Mouse (Mus musculus): ENCODE data around the gene AI661453. TPM values are rescaled to one million over a fixed set of nuclear protein-coding genes. Genes with fewer than 3 reads are reported as not detected.
"Not testable (repeated sequence)": the region's sequence is repeated elsewhere in the genome, so short reads cannot be mapped to it uniquely, and the experiment has no call there.

Gene AI661453
- 0.16 and 0.24 TPM in 2 replicates for polyA plus RNA-seq (2015; fragmentation: Nextera tagmentation; extraction: Ambion mirVana)

DNA sequence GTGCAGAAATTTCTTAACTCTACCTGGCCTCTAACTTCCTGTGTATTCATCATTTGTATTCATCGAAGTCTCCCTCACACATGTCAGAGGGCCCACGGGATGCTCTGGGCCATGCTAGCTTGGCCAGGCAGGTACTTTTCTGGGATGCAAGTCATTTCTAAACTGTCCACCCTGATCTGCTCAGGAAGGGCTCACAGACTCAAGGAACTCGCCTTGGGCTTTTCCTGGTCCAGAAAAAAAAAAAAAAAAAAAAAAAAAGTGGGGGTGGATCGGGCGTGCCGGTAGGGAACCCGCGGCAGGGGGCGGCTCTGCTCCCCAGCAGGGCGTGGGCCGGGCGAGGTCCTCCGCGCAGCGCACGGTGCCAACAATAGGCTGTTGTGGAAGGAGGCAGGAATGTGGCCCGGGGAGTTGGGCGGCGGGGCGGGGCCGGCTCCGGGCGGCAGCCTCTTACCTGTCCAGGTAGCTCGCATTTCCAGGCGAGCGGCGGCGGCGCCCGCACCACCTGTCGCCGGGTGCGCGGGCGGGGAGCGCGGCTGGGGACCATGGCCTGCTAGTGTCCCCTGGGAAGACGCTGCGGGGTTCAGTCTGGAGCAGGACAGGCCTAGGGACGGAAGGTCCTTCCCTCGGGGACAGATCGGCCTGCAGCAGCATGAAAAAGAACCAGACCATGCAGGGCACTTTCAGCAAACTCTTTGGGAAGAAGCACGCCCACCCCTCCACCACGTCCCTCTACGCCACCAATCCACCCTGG lies at the start of gene AI661453:
AI661453 (plus strand) TSS at position 460 of the 751 bp plus-strand sequence.
- peak within 1 kb of the TSS; percentile 29; the same call in 1 of the 2 replicates for H3K27ac ChIP-seq
- peak within 1 kb of the TSS; percentile 60 for H3K4me3 ChIP-seq (replicated peaks)
- peaks cover 32% of the 10 kb centered on the region for H3K27me3 ChIP-seq
- H3K4me1 ChIP-seq (replicated peaks), result peaks cover 59% of the 10 kb centered on the region
- H3K9ac ChIP-seq, result peak within 1 kb of the TSS; percentile 63
- no peaks in the 10 kb centered on the region for H3K9me3 ChIP-seq (replicated peaks)
- H3K36me3 ChIP-seq, result no peaks in the 10 kb centered on the region
- DNase-seq (no peak), ATAC-seq (ENCODE audit: low read depth) (peak; percentile 24; the same call in 1 of the 2 replicates)
- H3K4me2 ChIP-seq, result peak within 1 kb of the TSS; percentile 76
- 2% methylated on average over 44 of the region's 45 CpGs for WGBS (ENCODE audit: insufficient replicate concordance)

DNA sequence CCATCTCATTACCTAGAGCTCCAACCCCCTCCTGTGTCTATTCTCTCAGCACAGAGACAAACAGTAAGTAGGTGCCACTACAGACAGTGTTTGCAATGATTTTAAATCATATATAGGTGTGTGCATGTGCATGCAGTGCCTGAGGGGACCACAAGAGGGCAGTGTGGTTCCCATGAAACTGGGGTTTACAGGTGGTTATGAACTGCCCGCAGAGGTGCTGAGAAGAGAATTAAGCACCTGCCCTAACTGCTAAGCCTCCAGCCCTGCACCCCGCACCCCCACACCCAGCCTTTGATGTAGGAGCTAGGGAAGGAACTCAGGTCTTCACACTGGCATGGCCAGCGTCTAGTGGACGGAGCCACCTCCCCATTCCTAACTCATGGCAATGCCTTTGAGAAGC lies 49.8 kb upstream of the AI661453 start:
- no peak for ATAC-seq (ENCODE audit: low read depth)
- 57% methylated on average over 4 of the region's 4 CpGs for whole genome bisulfite sequencing (ENCODE audit: insufficient replicate concordance)
- Histone ChIP-seq H3K4me1 (replicated peaks) (no peaks in the 10 kb centered on the region), H3K4me2 (no peak overlapping the region), H3K9ac (no peak overlapping the region), H3K9me3 (replicated peaks) (no peaks in the 10 kb centered on the region), H3K36me3 (0 out of 2 replicates have a peak, but pooled peaks cover 5% of the 10 kb centered on the region), H3K27me3 (0 out of 2 replicates have a peak, but pooled peaks cover 3% of the 10 kb centered on the region), H3K4me3 (replicated peaks) (no peak overlapping the region), H3K27ac (no peak overlapping the region)
- DNase-seq, result peak; percentile 27

DNA sequence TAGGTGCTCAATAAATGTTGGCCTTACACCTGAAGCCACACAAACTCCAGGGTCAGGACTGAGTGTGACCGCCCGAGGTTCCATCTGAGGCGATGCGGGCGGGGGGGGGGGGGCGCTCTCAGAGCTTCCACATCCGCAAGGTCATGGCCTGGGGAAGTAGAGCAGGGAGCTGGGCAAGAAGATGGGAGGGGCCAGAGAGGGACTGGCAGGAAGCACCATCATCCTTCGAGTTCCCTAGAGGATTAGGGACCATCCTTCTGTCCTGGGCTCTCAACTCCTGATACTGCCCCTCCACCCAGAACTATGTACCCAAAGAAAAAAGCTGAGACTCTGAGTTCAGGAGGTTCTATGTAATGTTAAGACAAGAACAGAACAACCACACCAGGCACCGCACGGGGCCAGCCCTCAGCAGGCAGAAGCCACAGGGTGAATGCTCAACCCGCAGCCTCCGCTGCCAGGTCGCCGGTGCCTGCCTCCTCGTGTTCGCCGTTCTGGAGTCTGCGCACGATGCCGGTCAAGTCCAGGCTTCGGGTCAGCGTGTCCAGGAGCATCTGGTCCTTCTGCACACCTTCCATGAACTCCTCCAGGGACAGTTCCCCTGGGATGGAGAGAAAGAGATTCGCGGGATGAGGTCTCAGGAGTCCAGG lies 42.1 kb upstream of the AI661453 start:
- H3K9ac ChIP-seq, result 0 out of 2 replicates have a peak overlapping the region, but pooled peaks have one; percentile 8
- DNase-seq, result no peak
- H3K27ac ChIP-seq, result no peak overlapping the region

DNA sequence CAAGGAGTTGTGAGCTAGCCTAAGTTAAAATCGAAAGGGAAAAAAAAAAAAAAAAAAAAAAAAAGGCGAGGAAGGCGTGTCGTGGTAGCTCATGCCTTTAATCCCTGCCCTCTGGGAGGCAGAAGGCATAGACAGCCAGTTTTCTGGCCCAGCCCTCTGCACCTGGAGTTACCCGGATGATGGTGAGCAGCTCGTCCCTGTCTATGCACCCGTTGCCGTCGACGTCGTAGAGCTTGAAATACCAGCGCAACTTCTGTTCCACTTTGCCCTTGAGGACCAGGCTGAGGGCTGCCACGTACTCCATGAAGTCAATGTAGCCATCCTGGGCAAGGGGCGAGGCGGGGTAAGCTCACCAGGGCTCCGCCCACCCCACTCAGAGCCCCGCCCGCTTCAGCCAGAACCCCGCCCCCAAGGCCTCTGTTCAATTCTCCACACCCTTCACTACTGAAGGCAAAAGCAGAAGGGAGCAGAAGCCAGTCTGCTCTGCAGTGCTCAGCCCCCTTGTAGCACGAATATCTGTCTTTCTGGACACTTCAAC lies 41.0 kb upstream of the AI661453 start:
- DNase-seq (peak; percentile 29), ATAC-seq (ENCODE audit: low read depth) (peak; percentile 82)
- H3K36me3 ChIP-seq, result no peaks in the 10 kb centered on the region
- H3K4me3 ChIP-seq (replicated peaks), result peak overlapping the region; percentile 47
- H3K4me1 ChIP-seq (replicated peaks), result peaks cover 18% of the 10 kb centered on the region
- H3K9ac ChIP-seq, result no peak overlapping the region
- H3K27ac ChIP-seq, result no peak overlapping the region
- no peaks in the 10 kb centered on the region for H3K9me3 ChIP-seq (replicated peaks)
- peak overlapping the region; percentile 66 for H3K4me2 ChIP-seq
- WGBS (ENCODE audit: insufficient replicate concordance), result 1% methylated on average over 19 of the region's 20 CpGs
- peaks cover 20% of the 10 kb centered on the region for H3K27me3 ChIP-seq

More for the DNA sequence above, 42.1 kb upstream of the AI661453 start:
- H3K4me1 ChIP-seq (replicated peaks), result peaks cover 18% of the 10 kb centered on the region
- peak overlapping the region; percentile 66 for H3K4me2 ChIP-seq
- no peaks in the 10 kb centered on the region for H3K9me3 ChIP-seq (replicated peaks)
- WGBS (ENCODE audit: insufficient replicate concordance), result 14% methylated on average over 24 of the region's 24 CpGs
- H3K36me3 ChIP-seq, result no peaks in the 10 kb centered on the region
- H3K27me3 ChIP-seq, result peaks cover 20% of the 10 kb centered on the region
- H3K4me3 ChIP-seq (replicated peaks), result peak overlapping the region; percentile 47
- ATAC-seq (ENCODE audit: low read depth), result no peak

DNA sequence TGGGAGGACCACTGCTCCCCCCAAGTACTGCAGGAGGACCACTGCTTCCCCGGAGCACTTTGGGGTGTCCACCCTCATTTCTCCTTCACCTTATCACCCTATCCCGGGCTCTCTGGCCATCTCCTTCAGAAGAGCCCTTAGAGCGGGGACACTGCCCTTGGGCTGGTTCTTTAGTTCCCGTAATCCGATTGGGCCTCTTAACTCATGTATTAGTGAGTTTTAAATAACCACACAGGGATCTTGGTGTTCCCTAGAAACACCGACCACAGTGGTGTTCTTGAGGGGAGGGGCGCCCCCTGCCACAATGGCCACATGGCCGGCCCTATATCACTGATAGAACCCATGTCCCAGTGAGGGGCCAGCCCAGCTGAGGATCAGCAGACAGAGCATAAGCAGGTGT lies 37.3 kb upstream of the AI661453 start:
- Histone ChIP-seq H3K4me3 (replicated peaks) (no peak overlapping the region), H3K9me3 (replicated peaks) (no peaks in the 10 kb centered on the region), H3K4me1 (replicated peaks) (peaks cover 18% of the 10 kb centered on the region), H3K4me2 (no peak overlapping the region), H3K27ac (no peak overlapping the region), H3K27me3 (peaks cover 21% of the 10 kb centered on the region), H3K36me3 (no peaks in the 10 kb centered on the region), H3K9ac (no peak overlapping the region)
- ATAC-seq (ENCODE audit: low read depth), result no peak
- 63% methylated on average over 8 of the region's 8 CpGs for WGBS (ENCODE audit: insufficient replicate concordance)
- DNase-seq, result no peak

DNA sequence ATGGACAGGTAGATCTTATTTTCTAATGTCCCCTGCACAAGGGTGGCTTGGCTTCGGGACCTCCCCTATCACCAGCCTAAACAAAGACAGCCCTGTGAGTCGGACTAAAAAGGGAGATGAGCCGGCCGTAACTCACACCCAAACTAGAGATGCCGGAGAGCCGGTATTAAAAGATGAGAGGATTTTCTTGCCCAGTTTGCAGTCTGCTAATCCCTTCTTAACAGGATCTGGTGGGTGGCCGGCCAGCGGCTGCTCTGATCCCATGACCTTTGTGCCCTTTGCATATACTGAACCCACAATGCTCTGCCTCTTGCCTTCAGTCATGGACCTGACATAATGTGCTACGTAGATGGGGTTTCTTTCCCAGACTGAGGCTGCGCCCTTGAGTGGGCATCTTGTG lies 36.0 kb upstream of the AI661453 start, which contains the start of gene Guca1a:
Guca1a (minus strand) TSS at position 134 of the 400 bp plus-strand sequence.
- Histone ChIP-seq H3K9me3 (replicated peaks) (no peaks in the 10 kb centered on the region), H3K27ac (no peak within 1 kb of the TSS), H3K36me3 (no peaks in the 10 kb centered on the region), H3K4me2 (no peak within 1 kb of the TSS), H3K27me3 (peaks cover 10% of the 10 kb centered on the region), H3K9ac (no peak within 1 kb of the TSS), H3K4me3 (replicated peaks) (no peak within 1 kb of the TSS), H3K4me1 (replicated peaks) (peaks cover 5% of the 10 kb centered on the region)
- ATAC-seq (ENCODE audit: low read depth) (no peak), DNase-seq (no peak)
- WGBS (ENCODE audit: insufficient replicate concordance), result 61% methylated on average over 10 of the region's 10 CpGs

DNA sequence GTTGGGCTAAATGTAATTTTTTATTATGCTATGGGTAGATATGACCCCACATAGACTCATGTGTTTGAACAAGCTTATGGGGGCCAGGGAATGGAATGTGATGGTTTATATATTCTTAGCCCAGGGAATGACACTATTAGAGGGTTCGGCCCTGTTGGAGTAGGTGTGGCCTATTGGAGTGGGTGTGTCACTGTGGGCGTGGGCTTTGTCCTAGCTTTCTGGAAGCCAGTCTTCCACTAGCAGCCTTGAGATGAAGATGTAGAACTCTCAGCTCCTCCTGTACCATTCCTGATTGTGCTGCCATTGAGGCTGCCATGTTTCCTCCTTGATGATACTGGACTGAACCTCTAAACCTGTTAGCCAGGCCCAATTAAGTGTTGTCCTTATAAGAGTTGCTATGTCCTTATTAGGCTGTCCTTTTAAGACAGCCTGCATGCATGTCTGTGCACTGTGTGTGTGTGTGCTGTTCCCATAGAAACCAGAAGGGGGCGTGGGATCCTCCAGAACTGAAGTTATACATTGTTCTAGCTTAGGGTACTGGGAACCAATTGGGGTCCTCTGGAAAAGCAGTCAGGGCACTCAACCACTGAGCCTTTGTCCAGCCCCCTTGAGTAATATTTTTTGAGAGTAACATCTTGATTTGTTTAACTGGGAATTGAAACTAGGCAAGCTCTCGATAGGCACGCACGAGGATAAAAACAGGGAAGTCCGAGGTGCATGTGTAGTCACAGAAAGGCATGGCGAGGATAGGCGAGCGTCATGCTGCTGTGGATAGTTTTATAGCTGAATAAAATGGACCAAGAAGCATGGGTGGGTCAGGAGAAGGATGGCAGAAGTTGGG lies 28.5 kb upstream of the AI661453 start:
- no peak for DNase-seq
- ATAC-seq (ENCODE audit: low read depth), result no peak
- H3K4me3 ChIP-seq (replicated peaks), result no peak overlapping the region
- H3K9me3 ChIP-seq (replicated peaks), result no peaks in the 10 kb centered on the region
- H3K4me1 ChIP-seq (replicated peaks), result no peaks in the 10 kb centered on the region
- H3K4me2 ChIP-seq, result no peak overlapping the region
- WGBS (ENCODE audit: insufficient replicate concordance), result 46% methylated on average over 10 of the region's 10 CpGs
- peaks cover 62% of the 10 kb centered on the region for H3K27me3 ChIP-seq
- no peaks in the 10 kb centered on the region for H3K36me3 ChIP-seq
- no peak overlapping the region for H3K27ac ChIP-seq
- H3K9ac ChIP-seq, result no peak overlapping the region

DNA sequence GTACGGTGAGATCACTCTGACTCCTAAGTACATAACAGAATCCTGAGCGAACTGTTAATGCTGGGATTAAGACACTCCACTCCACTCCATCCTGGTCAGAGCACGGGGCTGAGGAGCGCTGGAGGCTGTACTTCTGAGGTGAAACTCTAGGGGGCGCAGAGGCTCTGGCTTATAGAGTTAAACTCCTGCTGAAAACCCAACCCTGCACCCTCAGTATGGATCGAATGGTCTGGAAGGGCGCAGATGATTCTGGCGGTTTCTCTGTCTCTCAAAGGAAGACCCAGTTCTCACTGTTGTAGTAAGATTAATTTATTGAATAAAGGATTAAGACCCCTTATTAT lies 27.9 kb upstream of the AI661453 start:
- ATAC-seq (ENCODE audit: low read depth), result 0 out of 2 replicates have a peak, but pooled peaks have one; percentile 34
- 14% methylated on average over 8 of the region's 8 CpGs for WGBS (ENCODE audit: insufficient replicate concordance)
- no peak overlapping the region for H3K4me2 ChIP-seq

DNA sequence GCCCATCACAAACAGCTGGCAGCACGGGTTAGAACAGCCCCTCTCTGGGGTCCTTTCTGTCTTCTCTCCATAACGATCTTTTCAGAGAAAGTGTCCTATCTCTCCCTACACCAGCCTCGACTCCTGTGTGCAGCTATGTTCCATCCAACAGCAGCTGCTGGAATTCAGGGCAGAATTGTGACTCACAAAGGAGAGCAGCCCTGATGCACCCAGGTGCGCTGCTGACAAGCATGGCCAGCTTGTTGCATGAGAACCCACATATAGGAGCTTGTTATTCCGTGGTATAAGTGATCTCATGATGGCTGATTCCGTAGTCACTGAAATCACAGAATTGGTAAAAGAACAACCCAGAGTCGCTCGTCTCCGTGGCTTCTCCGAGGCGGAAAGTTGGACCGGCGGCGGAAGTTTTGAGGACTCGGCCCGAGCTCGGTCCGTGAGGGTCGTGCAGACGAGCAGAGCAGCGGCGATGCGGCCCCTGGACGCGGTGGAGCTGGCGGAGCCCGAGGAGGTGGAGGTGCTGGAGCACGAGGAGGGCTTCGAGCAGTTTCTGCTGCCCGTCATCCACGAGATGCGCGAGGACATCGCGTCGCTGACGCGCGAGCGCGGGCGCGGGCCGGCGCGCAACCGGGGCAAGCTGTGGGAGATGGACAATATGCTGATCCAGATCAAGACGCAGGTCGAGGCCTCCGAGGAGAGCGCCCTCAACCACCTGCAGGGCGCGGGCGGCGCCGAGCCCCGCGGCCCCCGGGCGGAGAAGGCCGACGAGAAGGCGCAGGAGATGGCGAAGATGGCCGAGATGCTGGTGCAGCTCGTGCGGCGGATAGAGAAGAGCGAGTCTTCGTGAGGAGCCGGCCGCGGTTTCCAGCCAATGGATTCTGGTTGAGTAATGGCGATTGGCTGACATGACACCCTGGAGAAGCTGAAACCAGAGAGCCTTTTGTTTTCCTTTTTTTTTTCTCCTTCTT lies 26.2 kb upstream of the AI661453 start:
- not testable (repeated sequence) for H3K27ac ChIP-seq; H3K9ac ChIP-seq; ATAC-seq (ENCODE audit: low read depth); H3K9me3 ChIP-seq (replicated peaks); H3K36me3 ChIP-seq; H3K4me1 ChIP-seq (replicated peaks); DNase-seq
- Histone ChIP-seq H3K27me3 (peaks cover 76% of the 10 kb centered on the region), H3K4me3 (replicated peaks) (peak overlapping the region; percentile 10; the same call in 1 of the 2 replicates), H3K4me2 (peak overlapping the region; percentile 37)
- WGBS (ENCODE audit: insufficient replicate concordance), result 3% methylated on average over 74 of the region's 74 CpGs

More for the DNA sequence above, 27.9 kb upstream of the AI661453 start:
- Histone ChIP-seq H3K4me3 (replicated peaks) (no peak overlapping the region), H3K4me1 (replicated peaks) (no peaks in the 10 kb centered on the region), H3K27ac (no peak overlapping the region), H3K9me3 (replicated peaks) (no peaks in the 10 kb centered on the region), H3K27me3 (peaks cover 68% of the 10 kb centered on the region), H3K9ac (no peak overlapping the region), H3K36me3 (no peaks in the 10 kb centered on the region)
- no peak for DNase-seq

DNA sequence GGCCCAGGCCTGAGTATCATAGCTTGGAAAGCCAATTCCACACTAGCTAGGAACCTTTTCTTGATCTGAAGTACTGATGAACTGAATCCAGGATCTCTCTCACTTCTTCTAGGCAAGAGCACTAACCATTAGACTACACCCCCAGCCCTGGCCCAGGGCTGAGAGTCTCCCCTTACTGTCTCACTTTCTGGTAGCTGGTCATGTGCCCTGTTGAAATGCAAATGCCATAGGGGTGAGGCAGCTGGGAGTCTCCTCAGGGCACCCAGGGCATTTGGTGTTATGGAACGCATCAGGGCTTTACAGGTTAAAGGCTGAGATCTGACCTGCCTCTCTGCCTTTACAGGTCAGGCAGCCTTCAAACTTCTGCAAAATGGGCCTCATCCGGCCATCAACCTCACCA lies 16.2 kb upstream of the AI661453 start:
- no peak overlapping the region for H3K4me2 ChIP-seq
- no peak overlapping the region for H3K9ac ChIP-seq
- H3K27ac ChIP-seq, result no peak overlapping the region
- peaks cover 5% of the 10 kb centered on the region; the same call in 1 of the 2 replicates for H3K27me3 ChIP-seq
- no peaks in the 10 kb centered on the region for H3K9me3 ChIP-seq (replicated peaks)
- no peak for ATAC-seq (ENCODE audit: low read depth)
- no peak overlapping the region for H3K4me3 ChIP-seq (replicated peaks)
- WGBS (ENCODE audit: insufficient replicate concordance), result 57% methylated on average over 2 of the region's 2 CpGs
- no peak for DNase-seq
- H3K4me1 ChIP-seq (replicated peaks), result peaks cover under 1% of the 10 kb centered on the region; the same call in 1 of the 2 replicates
- H3K36me3 ChIP-seq, result no peaks in the 10 kb centered on the region
